Mouse (Mus musculus) cerebellum, postnatal 4 days (tissue): Measurements from ENCODE around the gene Zbtb25.

Experiments
- DNase-seq, 2 experiments: peaks; one replicate each; pipeline ENCODE4 v3.0.0; 2022; ENCODE audit warnings: low spot score in 2 of 2, mixed read lengths in 1 of 2

Gene Zbtb25

DNA sequence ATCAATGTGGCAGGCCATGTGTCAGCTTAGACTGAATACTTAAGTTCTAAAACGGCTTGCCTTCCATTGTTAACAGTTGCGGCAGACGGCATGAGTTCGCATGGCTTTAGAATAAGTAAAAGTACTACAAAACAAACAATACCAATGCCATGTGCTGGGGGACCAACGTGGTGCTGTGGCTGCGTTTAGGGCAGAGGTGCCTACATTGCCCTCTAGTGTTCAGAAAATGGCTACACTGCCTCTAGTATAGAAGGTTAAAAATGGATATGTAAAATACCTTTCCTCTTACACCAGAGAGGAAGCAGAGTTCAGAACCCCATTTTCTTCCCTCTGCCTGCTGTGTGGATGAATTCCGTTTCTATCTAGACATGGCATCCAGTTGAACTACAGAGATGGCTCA is 7.2 kb upstream of the Zbtb25 start:
- DNase-seq, result no peak

DNA sequence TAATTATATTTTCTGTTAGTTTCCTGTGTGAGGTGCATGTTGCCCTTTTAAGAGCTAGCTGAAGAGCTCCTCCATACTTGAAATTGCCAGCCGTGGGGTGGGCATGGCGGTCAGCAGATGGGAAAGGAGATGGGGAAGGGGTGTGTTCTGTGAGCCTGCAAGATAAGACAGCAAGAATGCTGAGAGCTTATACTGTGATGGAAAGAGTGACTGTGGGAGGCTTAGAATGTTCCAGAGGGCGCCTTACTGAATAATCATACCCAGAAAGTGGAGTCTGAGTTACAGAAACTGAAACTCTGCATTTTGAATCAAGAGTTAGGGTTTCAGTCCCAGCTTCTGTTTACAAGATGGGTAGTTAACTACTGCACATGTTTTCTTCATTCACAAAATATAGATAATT is 6.1 kb upstream of the Zbtb25 start:
- no peak for DNase-seq

DNA sequence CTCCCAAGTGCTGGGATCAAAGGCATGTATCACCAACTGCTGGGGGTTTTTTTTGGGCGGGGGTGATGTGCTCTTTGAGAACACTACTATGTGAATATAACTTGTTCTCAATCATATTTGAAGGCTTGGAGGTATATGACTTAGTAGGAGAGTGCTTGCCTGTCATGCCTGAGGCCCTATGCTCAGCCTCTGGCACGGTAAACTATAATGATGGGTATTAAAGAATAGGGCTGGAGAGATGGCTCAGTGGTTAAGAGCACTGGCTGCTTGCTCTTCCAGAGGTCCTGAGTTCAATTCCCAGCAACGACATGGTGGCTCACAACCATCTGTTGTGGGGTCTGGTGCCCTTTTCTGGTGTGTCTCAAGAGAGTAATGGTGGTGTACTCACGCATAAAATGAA is 5.5 kb upstream of the Zbtb25 start:
- no peak for DNase-seq

DNA sequence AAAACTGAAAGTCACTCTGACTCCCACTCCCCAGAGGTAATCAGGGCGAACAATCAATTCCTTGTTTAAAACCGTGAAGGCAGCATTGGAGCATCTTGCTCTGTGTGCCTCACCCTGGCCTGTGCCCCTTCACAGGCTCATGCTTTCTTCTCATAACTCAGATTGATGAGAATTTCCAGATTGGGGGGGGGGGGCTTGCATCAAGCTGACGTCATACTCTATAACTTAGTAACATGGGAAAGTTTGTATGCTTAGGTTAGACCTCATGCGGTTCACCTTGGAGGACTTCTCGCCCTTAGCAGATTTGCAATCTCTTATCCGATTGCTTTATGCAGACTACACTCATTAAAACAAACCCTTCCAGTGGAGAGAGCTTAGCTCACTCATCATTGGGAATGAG is 4.6 kb upstream of the Zbtb25 start:
- DNase-seq, result no peak

DNA sequence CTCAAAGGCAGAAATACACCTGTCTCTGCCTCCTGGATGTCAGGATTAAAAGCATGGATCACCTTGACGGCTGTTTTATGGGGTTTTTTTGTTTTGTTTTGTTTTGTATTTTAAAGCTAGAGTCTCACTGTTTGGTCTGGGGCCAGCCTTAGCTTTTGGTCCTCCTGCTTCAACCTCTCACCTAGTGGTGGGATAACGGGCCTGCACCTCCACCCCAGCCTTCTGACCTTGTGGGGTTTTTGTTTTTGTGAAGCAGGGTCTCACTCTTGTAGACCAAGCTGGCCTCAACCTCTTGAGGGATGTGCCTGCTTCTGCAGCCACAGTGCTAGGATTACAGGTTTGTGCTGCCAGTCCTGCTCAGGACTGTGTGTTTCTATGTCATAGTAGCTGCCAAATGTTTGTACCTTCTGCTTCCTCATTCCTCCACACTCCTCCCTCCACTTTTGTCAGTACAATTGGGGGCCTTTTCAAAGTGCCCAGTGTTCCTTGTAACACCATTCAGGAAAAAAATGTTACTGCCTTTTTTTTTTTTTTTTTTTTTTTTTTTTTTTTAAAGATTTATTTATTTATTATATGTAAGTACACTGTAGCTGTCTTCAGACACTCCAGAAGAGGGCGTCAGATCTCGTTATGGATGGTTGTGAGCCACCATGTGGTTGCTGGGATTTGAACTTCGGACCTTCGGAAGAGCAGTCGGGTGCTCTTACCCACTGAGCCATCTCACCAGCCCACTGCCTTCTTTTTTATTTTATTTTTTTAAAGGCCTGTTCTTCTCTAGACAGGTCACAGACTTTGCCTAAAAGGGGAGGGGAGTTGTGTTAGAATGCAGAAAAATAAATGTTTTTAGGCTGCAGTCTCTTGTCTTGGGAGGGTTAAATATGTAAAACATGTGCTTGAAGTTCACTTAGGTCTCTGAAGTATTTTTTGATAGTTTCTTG is 3.7 kb upstream of the Zbtb25 start:
- no peak for DNase-seq

DNA sequence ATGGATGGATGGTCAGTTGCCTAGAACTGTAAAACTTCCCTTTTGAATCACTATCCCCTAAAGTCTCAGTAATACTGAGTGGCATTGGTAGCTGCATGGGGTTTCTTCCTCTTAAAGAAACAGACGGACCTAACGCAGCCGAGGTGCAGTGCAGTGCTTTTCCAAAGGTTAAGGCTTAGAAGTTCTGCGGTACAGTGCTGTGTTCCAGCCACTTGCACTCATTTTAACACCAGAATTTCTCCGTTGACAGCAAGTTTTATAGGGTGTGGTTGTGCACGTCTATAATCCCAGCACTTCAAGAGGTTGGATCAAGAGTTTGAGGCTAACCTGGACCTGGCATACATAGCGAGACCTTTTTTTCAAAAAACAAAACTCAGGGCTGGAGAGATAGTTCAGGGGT is 2.6 kb upstream of the Zbtb25 start:
- DNase-seq, result no peak

DNA sequence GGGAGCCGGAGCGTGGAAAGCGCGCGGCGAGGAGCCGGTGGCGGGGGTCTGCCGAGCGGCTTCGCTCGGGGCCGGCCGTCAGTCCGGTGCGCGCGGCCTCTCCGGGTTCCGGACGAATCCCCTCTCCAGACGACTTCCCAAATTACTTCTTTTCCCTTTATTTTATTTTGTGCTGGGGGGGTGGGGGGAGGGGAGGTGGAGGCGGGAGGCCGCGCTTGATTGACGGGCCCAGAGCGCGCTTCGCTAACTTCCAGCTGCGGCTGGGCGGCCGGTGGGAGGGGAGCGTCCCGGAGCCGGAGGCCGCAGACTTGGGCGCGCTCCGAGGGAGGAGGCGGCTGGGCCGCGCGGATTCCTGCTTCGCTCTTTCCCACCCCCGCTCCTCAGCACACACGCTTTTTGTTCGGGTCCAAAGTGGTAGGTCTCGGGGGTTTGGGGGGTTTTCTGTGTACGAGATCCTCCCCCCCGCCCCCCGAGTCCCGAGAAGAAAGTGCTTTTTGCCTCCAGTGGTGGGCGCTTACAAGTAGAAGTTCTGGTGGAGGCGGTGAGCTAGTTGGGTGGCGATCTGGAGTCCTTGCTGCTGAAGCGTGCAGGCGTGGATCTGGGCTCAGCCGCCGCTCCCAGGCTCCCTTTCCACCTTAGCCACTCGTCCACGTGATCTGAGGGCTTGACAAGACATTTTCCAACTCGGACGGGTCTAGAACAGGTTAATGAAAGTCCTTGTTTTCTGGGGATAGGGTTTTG is 1.6 kb upstream of the Zbtb25 start:
- peak; percentile 48 to 62 for DNase-seq

DNA sequence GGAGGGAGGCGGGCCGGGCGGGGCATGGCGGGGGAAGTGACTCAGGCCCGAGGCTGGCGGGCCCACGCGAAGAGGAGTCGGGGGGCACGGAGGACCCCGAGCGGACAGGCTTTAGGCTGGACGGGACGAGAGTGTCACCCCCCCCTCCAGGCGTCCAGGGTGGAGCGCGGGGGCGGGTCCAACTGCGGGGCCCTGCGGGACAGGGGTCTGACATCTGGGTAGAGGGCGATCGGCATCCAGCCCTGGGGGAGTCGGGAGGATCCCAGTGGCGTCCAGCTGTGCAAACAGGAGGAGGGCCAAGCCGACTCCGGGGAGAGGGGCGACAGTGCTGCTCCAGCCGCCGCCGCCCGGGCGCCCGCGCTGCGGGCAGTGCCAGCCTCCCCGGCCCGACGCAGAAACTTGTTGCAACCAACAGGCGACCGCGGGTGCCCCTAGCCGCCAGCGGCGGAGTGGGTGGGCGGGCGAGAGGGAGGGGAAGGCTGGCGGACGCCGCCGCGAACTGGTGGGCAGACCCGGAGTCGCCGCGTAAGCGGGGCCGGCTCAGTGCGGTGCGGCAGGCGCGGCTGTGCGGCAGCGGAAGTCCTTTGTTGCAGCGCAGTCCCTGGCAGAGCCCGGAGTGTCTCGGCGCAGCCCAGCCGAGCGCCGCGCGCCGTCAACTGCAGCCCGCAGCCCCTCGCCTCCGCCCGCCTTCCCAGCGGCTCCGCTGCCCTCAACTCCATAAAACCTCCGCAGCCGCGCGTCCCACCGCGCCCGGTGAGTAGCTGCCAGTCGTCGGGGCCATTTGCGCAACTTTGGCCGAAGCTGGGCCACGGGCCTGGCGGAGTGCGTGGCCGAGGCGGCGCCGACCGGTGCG is 802 bp upstream of the Zbtb25 start, which contains the start of gene Zbtb1:
Gene Zbtb1, plus strand, starts transcription at position 289 of the 853 bp plus-strand sequence.
- DNase-seq, result peak; percentile 54 to 78

DNA sequence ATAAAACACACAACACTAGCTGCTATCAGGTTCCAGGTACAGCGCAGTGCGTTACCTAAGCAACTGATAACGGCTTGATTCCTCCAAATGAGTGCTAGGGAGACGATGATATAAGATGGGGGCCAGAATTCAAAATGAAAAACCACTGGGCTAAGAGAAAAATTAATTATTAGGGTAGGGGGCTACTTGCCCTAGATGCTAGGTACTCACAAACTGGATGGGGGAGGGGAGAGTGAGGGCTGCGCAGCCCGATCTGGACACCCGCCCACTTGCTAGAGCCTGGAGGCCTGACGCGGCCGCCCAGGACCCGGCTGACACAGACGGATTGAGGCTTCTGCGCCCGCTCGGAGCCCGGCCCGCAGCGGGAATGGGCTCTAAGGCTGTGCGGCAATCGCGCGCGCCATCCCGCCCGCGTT is 604 bp downstream of the Zbtb25 start:
- peak; percentile 36 to 72 for DNase-seq

DNA sequence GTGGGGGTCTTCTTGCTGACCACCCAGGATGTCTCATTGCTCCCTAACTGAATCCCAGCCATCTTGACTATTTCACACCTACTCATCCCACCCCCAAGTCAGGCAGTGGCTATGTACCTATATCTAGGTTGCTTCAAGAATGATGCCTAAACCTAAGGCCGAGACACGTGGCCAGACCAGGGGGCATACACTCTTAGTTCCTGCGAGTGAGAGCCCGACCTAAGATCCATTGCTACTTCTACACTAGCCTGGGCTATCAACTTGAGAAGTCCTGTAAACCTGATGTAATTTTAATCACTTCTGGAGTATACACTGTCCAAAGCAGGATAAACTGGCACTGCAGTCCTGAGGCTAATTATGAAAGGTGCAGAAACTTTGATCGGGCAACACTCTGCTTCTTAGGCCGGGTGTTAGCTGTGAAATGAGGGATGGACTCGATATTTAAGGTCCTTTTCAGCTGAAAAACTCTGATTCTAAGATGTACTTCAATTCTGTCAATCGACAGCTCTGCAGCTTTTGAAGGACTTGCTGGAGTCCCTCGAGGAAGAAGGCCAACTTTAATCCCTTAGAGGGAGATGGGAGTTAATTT is 1.1 kb downstream of the Zbtb25 start:
- DNase-seq, result no peak

DNA sequence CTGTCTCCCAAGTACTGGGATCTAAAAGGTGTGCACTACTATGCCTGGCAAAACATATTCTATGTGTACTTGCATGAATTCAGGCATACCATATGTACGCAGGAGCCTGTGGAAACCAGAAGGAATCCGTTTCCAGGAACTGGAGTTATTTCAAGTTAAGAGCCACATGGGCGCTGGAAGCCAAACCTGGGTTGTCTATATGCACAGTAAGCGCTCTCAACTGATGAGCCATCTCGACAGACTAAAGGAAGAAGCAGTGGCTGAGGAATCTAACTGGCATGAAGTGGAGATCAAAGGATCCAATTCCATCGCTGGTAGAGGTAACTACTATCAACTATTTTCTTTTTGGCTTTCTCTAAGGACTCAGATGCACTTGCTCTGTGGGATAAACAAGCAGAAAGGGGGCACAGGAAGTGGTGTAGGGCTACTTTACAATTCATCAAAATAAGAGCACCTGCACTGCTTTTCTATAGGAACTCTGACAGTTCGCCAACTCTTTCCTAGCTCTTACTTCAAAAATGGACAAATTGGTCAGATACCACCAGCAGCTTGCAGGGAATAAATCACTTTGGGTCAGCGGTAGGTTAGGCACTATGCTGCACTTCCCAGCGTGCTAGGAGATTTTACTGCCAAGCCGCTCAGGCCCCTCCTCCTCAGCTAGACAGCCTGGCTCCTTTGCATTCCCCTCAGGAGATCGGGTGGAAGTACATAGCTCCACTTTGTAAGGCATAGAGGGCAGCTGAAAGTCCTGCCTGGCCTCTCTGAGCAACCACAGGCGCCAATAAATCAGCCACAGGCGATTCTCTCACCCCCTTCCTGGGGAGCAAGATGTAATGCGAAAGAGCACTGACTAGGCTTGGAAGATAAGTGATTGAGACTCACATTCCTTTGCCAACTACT is 2.1 kb downstream of the Zbtb25 start:
- DNase-seq, result no peak

DNA sequence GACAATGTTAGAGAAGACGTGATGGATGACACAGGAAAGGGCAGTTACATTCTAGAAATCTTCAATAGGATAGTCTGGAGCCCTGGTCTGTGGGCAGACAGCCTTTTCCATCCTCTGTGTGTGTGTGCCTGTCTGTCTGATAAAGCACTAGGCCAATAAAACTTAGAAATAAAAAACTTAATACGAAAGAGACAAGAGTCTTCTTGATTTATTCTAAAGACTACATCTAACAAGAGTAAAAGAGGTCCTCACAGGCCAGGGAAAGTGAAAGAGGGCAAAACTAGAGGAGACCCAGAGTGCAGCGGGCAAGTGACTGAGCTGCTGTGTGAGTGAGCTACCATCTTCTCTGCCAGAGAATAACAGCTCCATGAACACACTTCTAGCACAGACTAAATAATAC is 3.1 kb downstream of the Zbtb25 start:
- DNase-seq, result no peak

DNA sequence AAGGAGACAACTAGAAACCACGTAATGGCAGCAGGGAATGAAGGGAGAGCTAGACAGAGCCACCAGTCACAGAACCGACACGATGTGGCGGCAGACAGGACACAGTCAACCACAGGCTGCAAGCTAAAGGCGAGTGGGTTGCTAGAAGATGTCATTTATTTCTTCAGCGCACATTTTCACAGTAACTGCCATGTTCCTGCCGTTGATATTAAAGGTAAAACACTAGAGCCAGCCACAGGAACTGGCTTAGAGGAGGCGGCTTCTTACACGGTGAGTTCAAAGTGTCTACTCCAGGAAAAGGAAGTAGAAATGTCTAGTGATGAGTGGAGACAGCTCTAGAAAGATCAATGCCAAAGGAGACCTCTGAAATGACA is 7.1 kb downstream of the Zbtb25 start:
- DNase-seq, result no peak

DNA sequence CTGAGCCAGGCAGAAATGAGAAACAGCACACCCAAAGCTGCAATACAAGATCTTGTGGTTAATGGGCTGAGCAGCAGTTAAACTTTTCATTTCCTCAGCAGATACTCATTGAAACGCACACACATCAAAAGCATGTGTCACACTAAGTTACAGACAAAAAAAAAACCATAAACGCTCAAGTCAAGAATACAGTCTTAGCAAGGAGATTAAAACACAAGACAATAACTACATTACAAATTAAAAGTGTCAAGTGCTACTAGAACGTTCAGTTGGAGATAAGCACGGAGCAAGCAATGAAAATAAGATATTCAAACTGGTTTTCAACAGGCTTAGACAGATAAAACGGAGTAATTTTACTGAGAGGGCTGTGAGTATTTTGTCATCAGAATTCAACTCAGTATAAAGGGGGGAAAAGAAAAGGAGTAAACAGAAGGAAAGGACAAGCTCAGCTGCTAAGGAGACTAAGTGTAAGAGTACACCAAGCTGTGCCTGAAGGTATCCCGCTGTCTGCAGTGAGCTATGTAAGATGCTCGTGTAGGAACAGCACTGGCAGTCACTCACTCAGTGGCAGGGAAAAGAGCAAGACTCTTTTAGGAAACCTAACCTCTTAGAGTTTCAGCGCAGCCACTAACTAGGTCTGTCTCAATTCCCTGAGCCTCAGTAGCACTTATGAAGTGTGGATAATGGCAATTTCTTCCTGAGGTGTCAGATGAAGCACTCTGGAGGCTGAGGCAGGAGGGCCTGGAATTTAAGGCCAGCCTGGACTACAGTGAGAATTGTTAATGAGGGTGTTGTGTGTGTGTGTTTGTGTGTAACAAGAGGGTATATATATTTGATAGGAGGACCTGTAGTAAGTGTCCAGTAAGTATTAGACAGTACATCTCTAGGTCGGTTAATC is 7.7 kb downstream of the Zbtb25 start:
- DNase-seq, result no peak

DNA sequence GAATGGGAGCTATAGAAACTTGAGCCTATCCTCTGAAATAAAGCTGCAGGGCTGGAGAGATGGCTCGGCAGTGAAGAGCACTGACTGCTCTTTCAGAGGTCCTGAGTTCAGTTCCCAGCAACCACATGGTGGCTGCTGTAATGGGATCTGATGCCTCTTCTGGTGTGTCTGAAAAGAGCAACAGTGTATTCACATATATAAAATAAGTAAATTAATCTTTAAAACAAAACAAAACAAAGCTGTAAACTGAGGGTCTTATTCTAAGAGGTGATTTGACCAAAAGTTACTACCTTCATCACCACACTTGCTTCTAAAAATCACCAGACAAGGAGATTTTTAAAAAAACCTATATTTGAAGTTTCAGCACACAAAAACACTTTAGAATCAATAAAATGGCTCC is 8.5 kb downstream of the Zbtb25 start:
- DNase-seq, result no peak

DNA sequence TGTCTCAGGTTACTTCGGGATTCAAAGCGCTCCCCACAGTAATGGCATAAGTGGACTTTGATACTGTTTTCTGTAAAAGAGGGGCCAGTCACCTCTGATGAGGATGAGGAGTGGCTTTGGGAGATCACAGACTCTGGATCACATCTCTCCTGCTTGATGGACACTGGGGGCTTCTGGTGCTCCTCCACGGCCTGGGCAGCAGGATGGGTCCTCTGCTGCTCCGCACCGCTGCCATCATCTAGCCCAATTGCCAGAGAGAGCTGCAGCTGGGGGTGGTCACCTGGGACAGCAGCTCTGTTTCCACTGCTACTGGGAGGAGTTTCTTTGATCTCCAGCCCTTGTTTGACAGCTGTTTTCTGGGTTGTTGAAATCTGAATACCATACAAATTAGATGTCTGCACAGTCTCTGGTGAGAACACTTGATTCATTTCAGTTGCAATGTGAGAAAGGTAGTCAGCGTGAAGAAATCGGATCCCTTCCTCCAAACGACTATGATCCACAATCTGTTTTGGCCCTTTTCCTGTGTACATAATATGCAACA is 19.7 kb downstream of the Zbtb25 start:
- no peak for DNase-seq

DNA sequence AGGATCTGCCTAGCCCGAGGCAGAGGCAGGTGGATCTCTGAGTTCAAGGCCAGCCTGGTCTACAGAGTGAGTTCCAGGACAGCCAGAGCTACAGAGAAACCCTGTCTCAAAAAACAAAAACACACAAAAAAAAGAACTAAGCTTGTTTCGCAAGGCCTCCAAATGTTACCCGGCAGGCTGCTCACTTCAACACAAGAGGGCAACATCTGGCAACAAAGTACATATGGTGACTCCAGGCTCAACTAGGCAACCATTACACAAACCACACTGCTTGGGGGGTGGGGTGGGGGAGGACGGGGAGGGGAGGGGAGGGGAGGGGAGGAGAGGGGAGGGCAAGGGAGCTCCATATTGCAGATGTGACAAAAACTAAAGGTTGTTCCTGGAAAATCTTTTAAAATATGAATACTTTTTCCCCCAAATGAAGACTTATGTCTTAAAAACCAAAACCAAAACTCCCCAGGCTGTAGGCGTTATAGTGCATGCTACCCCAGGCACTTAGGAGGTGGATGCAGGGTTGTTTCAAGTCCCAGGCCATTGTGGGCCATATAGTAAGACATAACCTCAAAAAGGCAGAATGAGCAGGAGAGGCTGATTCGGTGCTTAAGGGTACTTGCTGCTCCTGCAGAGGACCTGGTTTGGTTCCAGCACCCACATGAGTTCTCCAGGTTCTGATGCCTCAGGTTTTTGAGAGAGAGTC is 23.5 kb downstream of the Zbtb25 start:
- no peak for DNase-seq

DNA sequence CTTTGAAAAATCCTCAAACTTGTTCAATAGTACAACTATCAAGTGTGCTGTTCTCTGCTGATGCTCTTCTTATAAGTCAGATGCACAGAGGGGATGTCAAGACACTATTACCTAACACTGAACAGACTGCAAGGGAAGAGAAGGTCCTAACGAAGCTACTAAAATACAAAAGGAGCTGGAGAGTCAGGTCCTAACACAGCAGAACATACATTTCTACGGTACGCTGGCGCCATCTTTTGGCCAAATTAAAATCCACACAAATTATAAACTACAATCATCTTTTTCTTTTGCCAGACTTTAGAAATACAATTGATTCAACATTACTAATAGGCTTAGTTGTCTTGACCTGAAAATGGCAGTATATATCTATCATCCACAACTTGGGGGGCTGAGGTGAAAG is 28.3 kb downstream of the Zbtb25 start:
- DNase-seq, result peak in 1 of 2 experiments; percentile 56
